Mouse (Mus musculus) heart, adult 2 months (tissue): ENCODE data around the gene Card6. TPM values are rescaled to one million over a fixed set of nuclear protein-coding genes. Genes with fewer than 3 reads are reported as not detected.

Experiments
- DNase-seq, 2 experiments: peaks; one replicate each; pipeline ENCODE4 v3.0.0; 2021
- H3K27ac ChIP-seq: fragments of 200-600 bp; 2 replicates; pipeline ENCODE4 v1.8.1; 2022
- H3K27me3 ChIP-seq: fragments of 200-500 bp; 2 replicates; pipeline ENCODE4 v1.6.1; 2012; ENCODE audit warnings: mild to moderate bottlenecking, low read length, inconsistent platforms, mixed read lengths; ENCODE audit not compliant: control insufficient read depth, insufficient read depth
- H3K36me3 ChIP-seq: fragments of 200-500 bp; 2 replicates; pipeline ENCODE4 v1.6.1; 2012; ENCODE audit warnings: low read length, inconsistent platforms; ENCODE audit not compliant: control insufficient read depth, insufficient read depth
- H3K4me1 ChIP-seq: fragments of 200-500 bp; 2 replicates; pipeline ENCODE4 v1.6.1; 2011; ENCODE audit warnings: low read length; ENCODE audit not compliant: control insufficient read depth, insufficient read depth
- H3K4me3 ChIP-seq: fragments of 200-600 bp; 2 replicates; pipeline ENCODE4 v1.8.1; 2022
- H3K79me2 ChIP-seq: fragments of 200-500 bp; replicated peaks from 2 replicates; pipeline ENCODE4 v1.6.1; 2012; ENCODE audit warnings: mild to moderate bottlenecking, inconsistent platforms, low read length, moderate library complexity, mixed read lengths; ENCODE audit not compliant: control insufficient read depth, insufficient read depth
- H3K9ac ChIP-seq: fragments of 200-500 bp; 2 replicates; pipeline ENCODE4 v1.6.1; 2012; ENCODE audit warnings: low read depth, mild to moderate bottlenecking, control low read depth, inconsistent platforms, low read length, mixed read lengths
- CTCF ChIP-seq: fragments of 200-600 bp; IDR thresholded peaks from 2 replicates; pipeline ENCODE4 v1.8.1; 2022; ENCODE audit warnings: antibody characterized with exemption, mild to moderate bottlenecking, moderate library complexity
- EP300 ChIP-seq: fragments of 200-500 bp; IDR thresholded peaks from 2 replicates; pipeline ENCODE4 v1.6.1; 2011; ENCODE audit warnings: low read depth, low read length, control low read depth; ENCODE audit not compliant: insufficient read depth
- POLR2A ChIP-seq: fragments of 200-500 bp; IDR thresholded peaks from 2 replicates; pipeline ENCODE4 v1.6.1; 2011; ENCODE audit warnings: mild to moderate bottlenecking, low read depth, low read length, control low read depth; ENCODE audit not compliant: insufficient read depth
- WGBS: fragments of 180-500 bp; shearing (Covaris S2); methylation state at CpG from one replicate; pipeline ENCODE4 v1.1.7; 2018; 5-methylcytosine and 5-hydroxymethylcytosine counted together
- intact Hi-C: fragments of 180-260 bp; cut with DNase I; formaldehyde crosslinking; loops from one replicate; pipeline ENCODE4 v1.15.1; 2025
- polyA plus RNA-seq: library from polyadenylated mRNA; depleted of rRNA; stranded (reverse); fragments of >200 nt; gene quantifications from 2 replicates; pipeline ENCODE4 v1.2.3, GENCODE M21; 2012
- total RNA-seq, 2 experiments: library from RNA; stranded (reverse); gene quantifications; 2 replicates each; pipeline ENCODE4 v1.2.3; 2021

Gene Card6
- total and polyA plus RNA-seq, 3 experiments, result 2.4 to 8.3 (median 6.5) TPM

- no peaks in the 10 kb centered on the region for H3K79me2 ChIP-seq
- no peak for DNase-seq
- no peak for TF ChIP-seq POLR2A
- no peak for TF ChIP-seq CTCF
- H3K9ac ChIP-seq, result no peak overlapping the region
- no peak overlapping the region for H3K27ac ChIP-seq
- no peak overlapping the region for H3K4me3 ChIP-seq
- peaks cover 4% of the 10 kb centered on the region for H3K36me3 ChIP-seq
- H3K27me3 ChIP-seq, result no peaks in the 10 kb centered on the region
- intact Hi-C loops, result no loop called here
- H3K4me1 ChIP-seq, result peaks cover 1% of the 10 kb centered on the region
- WGBS, result 94% methylated on average over 4 of the region's 4 CpGs
Observed at GRCm38 (mm10) chr15:5102312-5102711, 6.0 kb downstream of the Card6 start.

GRCm38 (mm10) chr15:5097376-5097775 is 11.0 kb downstream of the Card6 start:
- Histone ChIP-seq H3K79me2 (no peaks in the 10 kb centered on the region), H3K27me3 (no peaks in the 10 kb centered on the region), H3K36me3 (no peaks in the 10 kb centered on the region), H3K4me1 (no peaks in the 10 kb centered on the region), H3K4me3 (no peak overlapping the region), H3K27ac (no peak overlapping the region), H3K9ac (no peak overlapping the region)
- WGBS, result 94% methylated on average over 1 of the region's 1 CpGs
- no peak for DNase-seq
- TF ChIP-seq CTCF (no peak), POLR2A (no peak), EP300 (no peak)
- intact Hi-C loops, result no loop called here

GRCm38 (mm10) chr15:5095534-5096301 is 12.6 kb downstream of the Card6 start:
- no peaks in the 10 kb centered on the region for H3K27me3 ChIP-seq
- H3K4me1 ChIP-seq, result no peaks in the 10 kb centered on the region
- no peak overlapping the region for H3K9ac ChIP-seq
- H3K4me3 ChIP-seq, result no peak overlapping the region
- intact Hi-C loops, result no loop called here
- DNase-seq, result no peak
- WGBS, result 81% methylated on average over 11 of the region's 11 CpGs
- H3K36me3 ChIP-seq, result no peaks in the 10 kb centered on the region
- no peaks in the 10 kb centered on the region for H3K79me2 ChIP-seq
- no peak overlapping the region for H3K27ac ChIP-seq
- no peak for TF ChIP-seq POLR2A
- no peak for TF ChIP-seq EP300
- TF ChIP-seq CTCF, result no peak

GRCm38 (mm10) chr15:5090131-5090530 is 18.2 kb downstream of the Card6 start:
- H3K27me3 ChIP-seq, result no peaks in the 10 kb centered on the region
- H3K4me3 ChIP-seq, result no peak overlapping the region
- no peak for DNase-seq
- no peak overlapping the region for H3K27ac ChIP-seq
- no peaks in the 10 kb centered on the region for H3K36me3 ChIP-seq
- intact Hi-C loops, result no loop called here
- no peak overlapping the region for H3K9ac ChIP-seq
- TF ChIP-seq EP300, result no peak
- TF ChIP-seq CTCF, result no peak
- TF ChIP-seq POLR2A, result no peak
- WGBS, result 90% methylated on average over 10 of the region's 10 CpGs
- no peaks in the 10 kb centered on the region for H3K4me1 ChIP-seq
- H3K79me2 ChIP-seq, result no peaks in the 10 kb centered on the region

GRCm38 (mm10) chr15:5088850-5089608 is 19.3 kb downstream of the Card6 start:
- 73% methylated on average over 7 of the region's 7 CpGs for WGBS
- H3K36me3 ChIP-seq, result no peaks in the 10 kb centered on the region
- intact Hi-C loops, result no loop called here
- DNase-seq, result no peak
- H3K27me3 ChIP-seq, result no peaks in the 10 kb centered on the region; the same call in 1 of the 2 replicates
- H3K4me1 ChIP-seq, result no peaks in the 10 kb centered on the region
- H3K79me2 ChIP-seq, result no peaks in the 10 kb centered on the region
- no peak overlapping the region for H3K27ac ChIP-seq
- no peak overlapping the region for H3K9ac ChIP-seq
- H3K4me3 ChIP-seq, result no peak overlapping the region
- no peak for TF ChIP-seq CTCF
- TF ChIP-seq POLR2A, result no peak

- no peaks in the 10 kb centered on the region for H3K36me3 ChIP-seq
- intact Hi-C loops, result loop anchor here (2.0 kb wide), 1 partner anchor 1123 kb away; no protein-coding TSS in a partner anchor
- 0% methylated on average over 2 of the region's 2 CpGs for WGBS
- no peak for DNase-seq
- no peaks in the 10 kb centered on the region for H3K79me2 ChIP-seq
- H3K4me3 ChIP-seq, result no peak overlapping the region
- no peak for TF ChIP-seq EP300
- TF ChIP-seq CTCF, result peak; percentile 71
- H3K4me1 ChIP-seq, result no peaks in the 10 kb centered on the region
- no peaks in the 10 kb centered on the region; the same call in 1 of the 2 replicates for H3K27me3 ChIP-seq
- no peak overlapping the region for H3K9ac ChIP-seq
- no peak overlapping the region for H3K27ac ChIP-seq
Observed at GRCm38 (mm10) chr15:5086162-5086561, 22.2 kb downstream of the Card6 start.
